Mouse (Mus musculus) adrenal gland, adult 2 months (tissue): ENCODE measurements around the gene Ugt1a6a. TPM values are rescaled to one million over a fixed set of nuclear protein-coding genes. Genes with fewer than 3 reads are reported as not detected.
"Not testable (repeated sequence)": the region's sequence is repeated elsewhere in the genome, so short reads cannot be mapped to it uniquely, and the experiment has no call there.

Source experiments
- DNase-seq: peaks from one replicate; pipeline ENCODE4 v3.0.0; 2021
- polyA plus RNA-seq: library from polyadenylated mRNA; depleted of rRNA; stranded (reverse); fragments of >200 nt; gene quantifications from 2 replicates; pipeline ENCODE4 v1.2.3, GENCODE M21; 2012
- total RNA-seq, 2 experiments: library from RNA; stranded (reverse); gene quantifications; 2 replicates each; pipeline ENCODE4 v1.2.3; 2021

The Ugt1a6a gene
- total and polyA plus RNA-seq, 3 experiments: 5.1 to 17.9 (median 10.5) TPM

GRCm38 (mm10) chr1:88135229-88135904 is 758 bp downstream of the Ugt1a6a start:
- DNase-seq: peak; percentile 26

- no peak for DNase-seq
Observed at GRCm38 (mm10) chr1:88136646-88137045, 2.0 kb downstream of the Ugt1a6a start.

DNA sequence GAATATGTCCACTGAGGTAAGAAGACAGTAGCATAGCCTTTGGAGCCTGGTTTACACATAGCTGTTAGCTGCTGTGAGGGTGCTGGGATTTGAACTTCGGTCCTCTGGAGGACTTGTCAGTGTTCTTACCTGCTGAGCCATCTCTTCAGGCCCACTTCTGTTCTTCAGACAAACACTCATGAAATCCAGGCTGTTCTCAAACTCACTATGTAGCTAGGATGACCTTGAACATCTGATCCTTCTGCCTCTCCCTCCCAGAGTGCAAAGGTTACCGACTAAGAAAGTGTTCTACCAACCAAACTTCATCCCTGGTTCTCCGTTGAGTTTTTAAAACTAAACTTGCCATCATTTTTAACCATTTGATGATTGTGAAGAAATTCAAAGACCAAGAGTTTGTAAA is 2.7 kb downstream of the Ugt1a6a start:
- DNase-seq: no peak

- no peak for DNase-seq
Observed at GRCm38 (mm10) chr1:88138145-88138544, 3.5 kb downstream of the Ugt1a6a start.

DNA sequence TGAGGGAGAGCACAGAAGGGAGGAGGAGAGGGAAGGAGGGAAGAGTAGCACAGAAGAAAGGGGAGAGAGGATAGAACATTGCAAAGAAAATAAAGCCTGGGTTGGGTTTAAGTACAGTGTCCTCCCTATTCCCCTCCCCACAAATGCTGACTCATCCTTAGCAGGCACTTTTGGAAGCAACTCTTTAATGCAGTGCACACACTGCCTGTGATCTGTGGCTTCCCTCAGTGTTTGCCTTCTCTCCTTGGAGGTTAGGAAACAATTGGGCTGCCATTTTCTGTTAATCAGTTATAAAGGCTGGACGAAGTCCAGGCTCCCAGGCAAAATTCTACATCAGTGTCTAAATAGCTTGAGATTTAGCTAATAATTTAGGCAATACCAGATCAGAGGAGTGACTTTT is 5.9 kb downstream of the Ugt1a6a start:
- not testable (repeated sequence) for DNase-seq

GRCm38 (mm10) chr1:88143966-88144675 is 9.5 kb downstream of the Ugt1a6a start:
- peak; percentile 29 for DNase-seq

GRCm38 (mm10) chr1:88145278-88145677 is 10.7 kb downstream of the Ugt1a6a start:
- DNase-seq: peak; percentile 28

- DNase-seq: not testable (repeated sequence)
Observed at GRCm38 (mm10) chr1:88150133-88150532, 15.5 kb downstream of the Ugt1a6a start.

DNA sequence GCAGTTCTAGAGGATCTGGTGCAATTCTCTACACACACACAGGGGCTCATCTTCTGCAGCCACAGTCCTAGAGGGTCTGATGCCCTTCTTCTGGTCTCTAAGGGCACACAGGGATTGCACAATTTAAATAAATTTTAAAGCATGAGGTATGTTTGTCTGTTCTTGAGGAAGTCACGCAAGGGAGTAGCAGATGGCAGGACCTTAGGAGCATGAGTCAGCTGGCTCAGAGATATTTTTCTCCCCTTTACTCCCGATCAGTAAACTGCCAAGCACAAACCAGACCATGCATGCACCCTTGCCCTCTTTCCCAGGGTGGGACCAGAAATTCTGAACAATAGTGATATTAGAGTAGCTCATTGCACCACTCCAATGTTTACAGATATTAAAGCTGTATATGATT is 23.8 kb downstream of the Ugt1a6a start:
- no peak for DNase-seq

GRCm38 (mm10) chr1:88165711-88166110 is 31.1 kb downstream of the Ugt1a6a start, which contains the start of gene Ugt1a5:
Gene Ugt1a5, plus strand, starts transcription at chr1:88166012.
- no peak for DNase-seq

DNA sequence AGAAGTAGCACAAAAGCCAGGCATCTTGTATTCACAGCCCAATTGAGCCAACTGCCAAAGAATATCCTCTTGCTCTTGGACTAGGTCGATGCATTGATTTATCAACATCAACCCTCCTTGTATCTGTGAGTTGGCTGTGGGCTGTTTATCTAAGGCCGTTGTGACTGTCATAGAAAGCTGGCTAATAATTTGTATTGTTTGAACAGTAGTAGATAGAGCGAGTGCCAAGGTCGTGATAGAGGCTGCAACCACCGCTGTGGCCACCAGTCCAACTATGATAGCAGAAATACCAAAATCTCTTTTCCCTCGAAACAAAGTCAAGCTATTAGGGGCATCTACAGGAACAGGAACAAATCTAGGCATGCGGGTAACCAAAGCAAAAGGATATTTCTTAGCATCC is 37.6 kb downstream of the Ugt1a6a start:
- not testable (repeated sequence) for DNase-seq

- no peak for DNase-seq
Observed at GRCm38 (mm10) chr1:88179657-88180056, 45.0 kb downstream of the Ugt1a6a start.

GRCm38 (mm10) chr1:88186325-88186935 is 51.8 kb downstream of the Ugt1a6a start:
- DNase-seq: no peak

- DNase-seq: no peak
Observed at GRCm38 (mm10) chr1:88192136-88192535, 57.5 kb downstream of the Ugt1a6a start.

DNA sequence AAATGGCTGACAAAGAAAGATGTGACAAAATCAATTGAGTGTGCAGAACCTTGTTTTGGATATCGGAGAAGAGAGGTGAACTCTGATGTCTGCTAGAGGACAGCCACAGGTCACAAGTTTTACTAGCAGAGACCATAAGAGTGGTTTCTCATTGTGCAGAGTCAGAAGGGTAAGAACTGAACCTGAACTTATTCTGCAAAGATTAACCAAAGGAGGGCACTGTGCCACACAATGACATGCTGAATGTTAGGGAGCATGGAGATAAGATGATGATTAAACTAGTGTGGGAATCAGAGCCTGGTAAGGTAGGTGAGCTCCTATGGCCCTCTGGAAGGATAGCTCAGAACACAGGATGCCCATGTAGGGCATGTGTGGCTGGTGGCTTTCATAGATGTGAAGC is 61.1 kb downstream of the Ugt1a6a start:
- peak; percentile 50 for DNase-seq

GRCm38 (mm10) chr1:88197443-88197842 is 62.8 kb downstream of the Ugt1a6a start:
- DNase-seq: no peak

DNA sequence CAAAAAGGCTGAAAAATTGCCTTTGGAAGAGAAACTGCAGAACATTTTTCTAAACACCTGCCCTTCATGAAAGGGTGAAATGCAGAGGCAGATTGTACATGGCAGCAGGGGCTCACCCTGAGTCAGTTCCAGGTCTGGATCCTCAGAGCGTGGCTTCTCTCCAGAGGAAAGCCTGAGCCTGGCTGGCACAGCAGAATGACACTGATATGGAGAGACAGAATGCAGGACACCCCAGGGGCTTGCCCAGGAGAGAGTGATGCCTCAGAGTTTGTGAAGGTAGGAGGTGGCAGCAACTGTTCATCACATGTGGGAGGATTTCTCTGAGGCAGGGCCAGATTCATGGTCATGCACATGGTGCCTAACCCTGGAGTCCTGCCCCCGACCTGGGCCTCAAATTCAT is 65.4 kb downstream of the Ugt1a6a start:
- DNase-seq: no peak

DNA sequence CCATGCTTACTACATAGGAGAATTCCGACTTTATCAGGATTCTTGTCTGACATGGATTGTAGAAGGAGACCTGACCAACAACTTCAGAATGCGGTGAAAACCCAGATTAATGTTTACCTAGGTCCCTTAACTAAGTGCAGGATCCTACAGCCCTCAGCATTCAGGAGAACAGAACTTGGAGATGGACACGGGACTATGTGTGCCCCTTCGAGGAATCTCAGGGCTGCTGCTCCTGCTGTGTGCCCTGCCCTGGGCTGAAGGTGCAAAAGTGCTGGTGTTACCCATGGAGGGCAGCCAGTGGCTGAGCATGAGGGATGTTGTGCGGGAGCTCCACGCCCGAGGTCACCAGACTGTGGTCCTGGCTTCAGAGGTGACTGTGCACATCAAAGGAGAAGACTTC is 65.8 kb downstream of the Ugt1a6a start, which contains the start of gene Ugt1a2:
TSS of gene Ugt1a2 (plus strand) at position 146 of the 400 bp plus-strand sequence.
- DNase-seq: no peak

- peak; percentile 90 for DNase-seq
Observed at GRCm38 (mm10) chr1:88205294-88205922, 70.8 kb downstream of the Ugt1a6a start, which contains the start of gene Dnajb3. Gene Dnajb3, minus strand, starts transcription at chr1:88205782.

GRCm38 (mm10) chr1:88206843-88207479 is 72.4 kb downstream of the Ugt1a6a start:
- no peak for DNase-seq

- peak; percentile 60 for DNase-seq
Observed at GRCm38 (mm10) chr1:88211812-88212211, 77.2 kb downstream of the Ugt1a6a start, which contains the start of gene Ugt1a1. Gene Ugt1a1, plus strand, starts transcription at chr1:88211959.
